Mouse (Mus musculus) cerebellum, adult 2 months (tissue): ENCODE results near the gene 4930572O03Rik.
"Not testable (repeated sequence)": the region's sequence is repeated elsewhere in the genome, so short reads cannot be mapped to it uniquely, and the experiment has no call there.

Source experiments
- CTCF ChIP-seq: fragments of 200-500 bp; IDR thresholded peaks from 2 replicates; pipeline ENCODE4 v1.5.1; 2011; ENCODE audit warnings: low read depth, mild to moderate bottlenecking, control low read depth, low read length, moderate library complexity, borderline replicate concordance; ENCODE audit not compliant: insufficient read depth
- POLR2A ChIP-seq: fragments of 200-500 bp; IDR thresholded peaks from 2 replicates; pipeline ENCODE4 v1.6.1; 2011; ENCODE audit warnings: low read length, control low read depth, borderline replicate concordance; ENCODE audit not compliant: insufficient read depth

DNA sequence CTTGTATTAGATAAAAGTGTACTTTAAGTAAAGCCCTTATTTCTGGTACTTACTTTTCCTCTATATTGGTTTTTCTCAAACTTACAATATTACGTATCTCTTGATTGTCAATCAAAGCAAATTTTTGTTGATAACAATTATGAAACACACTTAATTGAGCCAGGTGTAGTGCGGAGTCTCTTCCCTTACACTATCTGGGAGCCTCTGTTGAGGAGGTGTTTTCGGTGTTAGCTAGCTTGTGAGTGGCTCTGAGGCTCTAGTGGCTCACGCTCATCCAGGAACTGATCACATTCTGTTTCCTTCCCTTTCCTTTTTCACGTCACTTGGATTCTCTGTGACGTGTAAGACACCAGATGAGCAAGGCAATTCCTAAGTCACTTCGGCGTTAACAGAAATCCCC is 53.3 kb downstream of the 4930572O03Rik start:
- TF ChIP-seq CTCF, POLR2A: not testable (repeated sequence)
